Mouse (Mus musculus): Measurements from ENCODE around the gene Ap1g1. TPM values are rescaled to one million over a fixed set of nuclear protein-coding genes. Genes with fewer than 3 reads are reported as not detected.

Ap1g1 gene
- polyA plus RNA-seq, 1 experiment: 72.0 TPM

DNA sequence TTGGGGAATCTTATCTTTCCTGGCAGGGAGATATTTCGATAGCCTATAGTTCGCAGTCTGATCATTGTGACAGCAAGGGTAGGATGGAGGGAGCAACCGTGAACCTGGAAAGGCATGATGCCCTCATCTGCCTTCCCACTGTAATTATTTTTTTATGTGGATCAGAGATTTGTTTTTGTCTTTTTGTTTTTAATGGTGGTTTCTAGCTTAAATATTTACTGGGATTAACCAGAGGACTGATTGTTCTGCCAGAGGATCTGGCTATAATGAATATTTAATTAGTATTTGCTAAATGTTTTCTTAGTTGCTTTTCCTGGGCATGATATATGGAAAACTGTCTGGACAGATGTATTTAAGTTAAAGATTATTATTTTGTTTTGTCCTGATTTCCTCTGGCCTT is 24.9 kb downstream of the Ap1g1 start:
- H3K4me1 ChIP-seq (ENCODE audit: control insufficient read depth, insufficient read depth, low read length): peaks cover 33% of the 10 kb centered on the region
- 41% methylated on average over 3 of the region's 3 CpGs for WGBS
- H3K27me3 ChIP-seq (replicated peaks; ENCODE audit: control insufficient read depth, insufficient read depth, low read length): no peaks in the 10 kb centered on the region
- peak overlapping the region; percentile 90 for H3K27ac ChIP-seq (ENCODE audit: insufficient read depth, low read depth, low read length)
- no peak overlapping the region for H3K4me3 ChIP-seq (ENCODE audit: insufficient read depth, low read depth, low read length)
- DNase-seq: peak; percentile 74
- no peaks in the 10 kb centered on the region for H3K36me3 ChIP-seq (ENCODE audit: control insufficient read depth, insufficient read depth, low read length)
- TF ChIP-seq POLR2A (IDR thresholded peaks at IDR 0.05; ENCODE audit: low read depth, low read length): no peak
- TF ChIP-seq CTCF (conservative IDR thresholded peaks at IDR 0.05; ENCODE audit: insufficient read depth, insufficient read length, low read depth, low read length): no peak

DNA sequence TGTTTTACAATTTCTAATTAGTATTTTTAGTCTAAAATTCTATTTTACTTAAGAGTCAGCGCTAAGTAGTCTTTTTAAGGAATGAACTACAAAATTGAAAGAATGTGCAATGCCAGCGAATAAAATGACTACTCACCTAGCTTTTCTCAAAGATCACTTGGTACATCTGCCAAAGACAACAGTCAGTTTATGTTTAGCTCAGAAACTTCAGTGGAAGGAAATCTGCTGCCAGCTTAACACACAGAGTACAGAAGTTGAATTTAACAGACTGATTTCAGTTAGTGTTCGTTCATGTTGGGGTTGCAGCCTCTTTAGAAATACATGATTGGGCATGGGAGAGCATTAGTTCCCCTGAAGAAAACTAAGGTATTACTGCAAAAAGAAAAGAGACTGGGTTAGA is 25.4 kb downstream of the Ap1g1 start:
- Histone ChIP-seq H3K27ac (ENCODE audit: insufficient read depth, low read depth, low read length) (peak overlapping the region; percentile 55), H3K4me1 (ENCODE audit: control insufficient read depth, insufficient read depth, low read length) (peaks cover 30% of the 10 kb centered on the region), H3K27me3 (replicated peaks; ENCODE audit: control insufficient read depth, insufficient read depth, low read length) (no peaks in the 10 kb centered on the region), H3K4me3 (ENCODE audit: insufficient read depth, low read depth, low read length) (no peak overlapping the region), H3K36me3 (ENCODE audit: control insufficient read depth, insufficient read depth, low read length) (no peaks in the 10 kb centered on the region)
- peak; percentile 84 for DNase-seq
- TF ChIP-seq POLR2A (IDR thresholded peaks at IDR 0.05; ENCODE audit: low read depth, low read length) (no peak), CTCF (conservative IDR thresholded peaks at IDR 0.05; ENCODE audit: insufficient read depth, insufficient read length, low read depth, low read length) (no peak)
- 42% methylated on average over 3 of the region's 3 CpGs for WGBS

DNA sequence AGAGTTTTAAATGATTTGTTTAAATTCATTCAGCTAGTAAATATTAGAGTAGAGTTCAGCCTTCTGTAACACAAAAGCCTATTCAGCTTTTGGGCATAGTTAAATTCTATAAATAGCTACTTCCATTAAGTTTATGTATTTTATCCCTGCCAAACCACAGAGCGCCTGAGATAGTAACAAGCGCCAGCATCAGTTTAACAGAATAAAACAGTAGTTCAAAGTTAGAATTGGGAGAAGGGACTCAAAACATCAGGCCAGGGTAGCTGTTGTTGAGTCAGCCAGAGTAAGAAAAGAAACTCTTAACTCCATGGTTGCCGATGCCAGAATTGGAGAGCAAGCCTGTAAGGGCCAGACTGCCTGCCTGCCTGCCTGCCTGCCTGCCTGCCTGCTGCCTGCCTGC is 28.2 kb downstream of the Ap1g1 start:
- H3K4me1 ChIP-seq (ENCODE audit: control insufficient read depth, insufficient read depth, low read length): peaks cover 25% of the 10 kb centered on the region
- WGBS: 47% methylated on average over 3 of the region's 3 CpGs
- H3K36me3 ChIP-seq (ENCODE audit: control insufficient read depth, insufficient read depth, low read length): no peaks in the 10 kb centered on the region
- H3K27ac ChIP-seq (ENCODE audit: insufficient read depth, low read depth, low read length): peak overlapping the region; percentile 45
- TF ChIP-seq POLR2A (IDR thresholded peaks at IDR 0.05; ENCODE audit: low read depth, low read length) (no peak), CTCF (conservative IDR thresholded peaks at IDR 0.05; ENCODE audit: insufficient read depth, insufficient read length, low read depth, low read length) (no peak)
- no peak for DNase-seq
- H3K4me3 ChIP-seq (ENCODE audit: insufficient read depth, low read depth, low read length): no peak overlapping the region
- H3K27me3 ChIP-seq (replicated peaks; ENCODE audit: control insufficient read depth, insufficient read depth, low read length): no peaks in the 10 kb centered on the region

GRCm38 (mm10) chr8:109807401-109808119 is 29.2 kb downstream of the Ap1g1 start:
- Histone ChIP-seq H3K27me3 (replicated peaks; ENCODE audit: control insufficient read depth, insufficient read depth, low read length) (no peaks in the 10 kb centered on the region), H3K4me3 (ENCODE audit: insufficient read depth, low read depth, low read length) (no peak overlapping the region), H3K36me3 (ENCODE audit: control insufficient read depth, insufficient read depth, low read length) (no peaks in the 10 kb centered on the region), H3K27ac (ENCODE audit: insufficient read depth, low read depth, low read length) (no peak overlapping the region), H3K4me1 (ENCODE audit: control insufficient read depth, insufficient read depth, low read length) (peaks cover 24% of the 10 kb centered on the region)
- no peak for DNase-seq
- WGBS: 79% methylated on average over 7 of the region's 7 CpGs
- no peak for TF ChIP-seq POLR2A (IDR thresholded peaks at IDR 0.05; ENCODE audit: low read depth, low read length)
- no peak for TF ChIP-seq CTCF (conservative IDR thresholded peaks at IDR 0.05; ENCODE audit: insufficient read depth, insufficient read length, low read depth, low read length)

- H3K4me1 ChIP-seq (ENCODE audit: control insufficient read depth, insufficient read depth, low read length): peaks cover 20% of the 10 kb centered on the region
- no peak overlapping the region for H3K4me3 ChIP-seq (ENCODE audit: insufficient read depth, low read depth, low read length)
- H3K36me3 ChIP-seq (ENCODE audit: control insufficient read depth, insufficient read depth, low read length): no peaks in the 10 kb centered on the region
- TF ChIP-seq CTCF (conservative IDR thresholded peaks at IDR 0.05; ENCODE audit: insufficient read depth, insufficient read length, low read depth, low read length) (0 out of 2 replicates have a peak, but pooled peaks have one; percentile 17), POLR2A (IDR thresholded peaks at IDR 0.05; ENCODE audit: low read depth, low read length) (no peak)
- no peak overlapping the region for H3K27ac ChIP-seq (ENCODE audit: insufficient read depth, low read depth, low read length)
- no peaks in the 10 kb centered on the region for H3K27me3 ChIP-seq (replicated peaks; ENCODE audit: control insufficient read depth, insufficient read depth, low read length)
- no peak for DNase-seq
Measured at GRCm38 (mm10) chr8:109808120-109808447, 29.7 kb downstream of the Ap1g1 start.

DNA sequence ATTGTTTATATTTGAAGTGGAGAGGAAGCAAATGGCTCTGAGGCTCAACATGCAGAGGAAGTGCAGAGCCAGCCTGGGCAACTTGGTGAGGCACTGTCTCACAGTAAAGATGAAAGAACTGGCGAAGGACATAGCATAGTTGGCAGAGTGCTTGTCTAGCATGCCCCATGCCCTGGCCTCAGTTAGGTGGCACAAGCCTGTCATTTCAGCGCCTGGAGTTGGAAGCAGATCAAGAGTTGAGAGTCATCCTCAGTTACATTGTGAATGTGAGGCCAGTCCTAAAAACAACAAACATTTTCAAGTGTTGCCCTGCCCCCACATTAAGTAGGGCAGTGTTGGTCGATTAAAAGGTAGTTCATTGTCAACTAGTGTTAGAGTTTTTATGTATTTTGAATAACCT is 32.1 kb downstream of the Ap1g1 start:
- Histone ChIP-seq H3K4me1 (ENCODE audit: control insufficient read depth, insufficient read depth, low read length) (peaks cover 19% of the 10 kb centered on the region), H3K4me3 (ENCODE audit: insufficient read depth, low read depth, low read length) (no peak overlapping the region), H3K27me3 (replicated peaks; ENCODE audit: control insufficient read depth, insufficient read depth, low read length) (no peaks in the 10 kb centered on the region), H3K27ac (ENCODE audit: insufficient read depth, low read depth, low read length) (no peak overlapping the region), H3K36me3 (ENCODE audit: control insufficient read depth, insufficient read depth, low read length) (no peaks in the 10 kb centered on the region)
- peak; percentile 58 for DNase-seq
- WGBS: 24% methylated on average over 3 of the region's 3 CpGs
- TF ChIP-seq CTCF (conservative IDR thresholded peaks at IDR 0.05; ENCODE audit: insufficient read depth, insufficient read length, low read depth, low read length) (no peak), POLR2A (IDR thresholded peaks at IDR 0.05; ENCODE audit: low read depth, low read length) (no peak)

DNA sequence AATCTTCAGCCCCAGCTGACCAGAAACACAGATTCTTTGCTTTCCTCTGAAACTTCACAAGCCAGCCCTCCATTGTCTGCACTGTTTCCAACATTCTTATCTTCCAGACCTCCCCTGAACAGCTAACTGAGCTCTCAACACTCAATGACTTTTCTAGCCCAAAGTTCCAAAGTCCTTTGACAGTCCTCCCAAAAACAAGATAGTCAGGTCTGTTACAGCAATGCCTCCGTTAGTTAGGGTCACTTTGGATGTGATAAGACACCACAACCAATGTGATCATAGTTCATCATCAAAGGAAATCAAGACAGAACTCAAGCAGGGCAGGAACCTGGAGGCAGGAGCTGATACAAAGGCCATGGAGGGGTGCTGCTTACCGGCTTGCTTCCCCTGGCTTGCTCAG is 36.9 kb downstream of the Ap1g1 start:
- Histone ChIP-seq H3K4me3 (ENCODE audit: insufficient read depth, low read depth, low read length) (no peak overlapping the region), H3K27ac (ENCODE audit: insufficient read depth, low read depth, low read length) (no peak overlapping the region), H3K27me3 (replicated peaks; ENCODE audit: control insufficient read depth, insufficient read depth, low read length) (no peaks in the 10 kb centered on the region), H3K4me1 (ENCODE audit: control insufficient read depth, insufficient read depth, low read length) (peaks cover 28% of the 10 kb centered on the region), H3K36me3 (ENCODE audit: control insufficient read depth, insufficient read depth, low read length) (no peaks in the 10 kb centered on the region; the same call in 1 of the 2 replicates)
- 68% methylated on average over 2 of the region's 2 CpGs for WGBS
- TF ChIP-seq POLR2A (IDR thresholded peaks at IDR 0.05; ENCODE audit: low read depth, low read length) (no peak), CTCF (conservative IDR thresholded peaks at IDR 0.05; ENCODE audit: insufficient read depth, insufficient read length, low read depth, low read length) (no peak)
- DNase-seq: no peak

Measured in kidney, adult 2 months (tissue).